Mouse (Mus musculus): ENCODE measurements around the gene Rab1b.

- TF ChIP-seq POLR2A (IDR thresholded peaks at IDR 0.05; ENCODE audit: insufficient read length, low read depth) (no peak), TCF12 (IDR thresholded peaks at IDR 0.05; ENCODE audit: insufficient read depth, poor library complexity, severe bottlenecking) (no peak), POLR2AphosphoS2 (IDR thresholded peaks at IDR 0.05; ENCODE audit: insufficient read length, low read depth) (no peak), USF1 (IDR thresholded peaks at IDR 0.05; ENCODE audit: low read depth) (no peak), CEBPB (IDR thresholded peaks at IDR 0.05; ENCODE audit: insufficient read depth, poor library complexity, severe bottlenecking) (no peak)
These were observed 6.9 kb upstream of the Rab1b start for GRCm38 (mm10) chr19:5113783-5114182.
